Mouse (Mus musculus) forebrain, embryonic 15.5 days (tissue): ENCODE data around the gene Npm3. TPM values are rescaled to one million over a fixed set of nuclear protein-coding genes. Genes with fewer than 3 reads are reported as not detected.

Source experiments
- ATAC-seq: fragments of 200-750 bp; cut with Nextera tagmentation; replicated peaks from 2 replicates; pipeline ENCODE4 v1.8.0; 2017; ENCODE audit warnings: mild to moderate bottlenecking, moderate TSS enrichment, moderate library complexity
- H3K27ac ChIP-seq: fragments of 300-500 bp; sonication (generic); replicated peaks from 2 replicates; pipeline ENCODE4 v1.5.1; 2015; ENCODE audit warnings: mild to moderate bottlenecking, inconsistent platforms
- H3K27me3 ChIP-seq: fragments of 300-500 bp; sonication (generic); 2 replicates; pipeline ENCODE4 v1.6.1; 2015; ENCODE audit warnings: inconsistent platforms
- H3K36me3 ChIP-seq: fragments of 300-500 bp; sonication (generic); 2 replicates; pipeline ENCODE4 v1.6.1; 2015; ENCODE audit warnings: mild to moderate bottlenecking, inconsistent platforms
- H3K4me1 ChIP-seq: fragments of 300-500 bp; sonication (generic); 2 replicates; pipeline ENCODE4 v1.6.1; 2015; ENCODE audit warnings: inconsistent platforms
- H3K4me2 ChIP-seq: fragments of 300-500 bp; sonication (generic); replicated peaks from 2 replicates; pipeline ENCODE4 v1.6.1; 2015; ENCODE audit warnings: mild to moderate bottlenecking, inconsistent platforms
- H3K4me3 ChIP-seq: fragments of 300-500 bp; sonication (generic); 2 replicates; pipeline ENCODE4 v1.5.1; 2015; ENCODE audit warnings: mild to moderate bottlenecking, inconsistent platforms
- H3K9ac ChIP-seq: fragments of 300-500 bp; sonication (generic); replicated peaks from 2 replicates; pipeline ENCODE4 v1.6.1; 2015; ENCODE audit warnings: mild to moderate bottlenecking, inconsistent platforms
- H3K9me3 ChIP-seq: fragments of 300-500 bp; sonication (generic); 2 replicates; pipeline ENCODE4 v1.6.1; 2016; ENCODE audit warnings: inconsistent platforms
- WGBS: fragments of 180-500 bp; shearing (Covaris S2); methylation state at CpG from one replicate; pipeline ENCODE4 v1.1.7; 2015; ENCODE audit warnings: mixed read lengths; 5-methylcytosine and 5-hydroxymethylcytosine counted together
- polyA plus RNA-seq: library from polyadenylated mRNA; unstranded; fragments of >200 nt; fragmentation: Nextera tagmentation; extraction: Ambion mirVana; gene quantifications from 2 replicates; pipeline ENCODE4 v1.2.1, GENCODE M21; 2015

The Npm3 gene
- polyA plus RNA-seq, 1 experiment from 2014 or later, result 9.5 TPM

GRCm38 (mm10) chr19:45725677-45726277 lies 23.6 kb downstream of the Npm3 start:
- no peaks in the 10 kb centered on the region for H3K4me1 ChIP-seq
- H3K27me3 ChIP-seq, result 0 out of 2 replicates have a peak, but pooled peaks cover 4% of the 10 kb centered on the region
- no peak overlapping the region for H3K9ac ChIP-seq
- H3K27ac ChIP-seq, result no peak overlapping the region
- no peak overlapping the region for H3K4me2 ChIP-seq
- H3K36me3 ChIP-seq, result no peaks in the 10 kb centered on the region
- H3K9me3 ChIP-seq, result no peaks in the 10 kb centered on the region
- H3K4me3 ChIP-seq, result no peak overlapping the region
- WGBS, result 54% methylated on average over 14 of the region's 14 CpGs
- ATAC-seq, result no peak

GRCm38 (mm10) chr19:45722188-45722587 lies 27.2 kb downstream of the Npm3 start:
- Histone ChIP-seq H3K9ac (no peak overlapping the region), H3K4me2 (no peak overlapping the region), H3K27ac (no peak overlapping the region), H3K36me3 (no peaks in the 10 kb centered on the region), H3K4me3 (no peak overlapping the region), H3K4me1 (peaks cover 13% of the 10 kb centered on the region), H3K27me3 (0 out of 2 replicates have a peak, but pooled peaks cover 4% of the 10 kb centered on the region), H3K9me3 (no peaks in the 10 kb centered on the region)
- 74% methylated on average over 5 of the region's 5 CpGs for WGBS
- no peak for ATAC-seq

GRCm38 (mm10) chr19:45718286-45718685 lies 31.1 kb downstream of the Npm3 start:
- Histone ChIP-seq H3K9ac (no peak overlapping the region), H3K27me3 (no peaks in the 10 kb centered on the region), H3K4me2 (peak overlapping the region; percentile 47), H3K4me1 (peaks cover 21% of the 10 kb centered on the region), H3K36me3 (no peaks in the 10 kb centered on the region), H3K4me3 (peak overlapping the region; percentile 31; the same call in 1 of the 2 replicates), H3K9me3 (no peaks in the 10 kb centered on the region), H3K27ac (peak overlapping the region; percentile 70)
- WGBS, result 66% methylated on average over 3 of the region's 3 CpGs
- ATAC-seq, result no peak

GRCm38 (mm10) chr19:45717493-45718220 lies 31.7 kb downstream of the Npm3 start:
- Histone ChIP-seq H3K4me3 (peak overlapping the region; percentile 31), H3K27ac (peak overlapping the region; percentile 70), H3K9me3 (no peaks in the 10 kb centered on the region), H3K4me1 (peaks cover 21% of the 10 kb centered on the region), H3K27me3 (no peaks in the 10 kb centered on the region), H3K9ac (peak overlapping the region; percentile 46), H3K36me3 (no peaks in the 10 kb centered on the region), H3K4me2 (peak overlapping the region; percentile 47)
- ATAC-seq, result peak; percentile 89
- 4% methylated on average over 16 of the region's 16 CpGs for WGBS

GRCm38 (mm10) chr19:45708704-45709103 lies 40.7 kb downstream of the Npm3 start:
- Histone ChIP-seq H3K27me3 (no peaks in the 10 kb centered on the region), H3K9ac (no peak overlapping the region), H3K36me3 (no peaks in the 10 kb centered on the region), H3K4me1 (no peaks in the 10 kb centered on the region), H3K27ac (no peak overlapping the region), H3K4me3 (no peak overlapping the region), H3K4me2 (no peak overlapping the region), H3K9me3 (no peaks in the 10 kb centered on the region)
- 69% methylated on average over 3 of the region's 3 CpGs for WGBS
- no peak for ATAC-seq

Other genes with a start within 250 kb of the Npm3 start
- gene Poll, start 189.1 kb downstream of the Npm3 start, polyA plus RNA-seq, result 14.6 and 15.5 TPM in 2 replicates
- gene Gm17018, start 189.0 kb downstream of the Npm3 start, polyA plus RNA-seq, result 43.4 and 46.9 TPM in 2 replicates
- 5.0 and 5.4 TPM in 2 replicates for gene Fbxw4, start 89.3 kb downstream of the Npm3 start, polyA plus RNA-seq
- 0.23 and 0.90 TPM in 2 replicates for gene Fgf8, start 6.7 kb downstream of the Npm3 start, polyA plus RNA-seq
- 93.6 and 94.5 TPM in 2 replicates for gene Mgea5, start 34.2 kb upstream of the Npm3 start, polyA plus RNA-seq
- 8.4 and 9.9 TPM in 2 replicates for gene Kcnip2, start 66.5 kb upstream of the Npm3 start, polyA plus RNA-seq
- gene Armh3, start 248.9 kb upstream of the Npm3 start, polyA plus RNA-seq, result 22.8 and 24.7 TPM in 2 replicates